Mouse (Mus musculus) CH12.LX (cell line): ENCODE measurements around the gene Gpatch3.

Source experiments
- CTCF ChIP-seq, 2 experiments: IDR thresholded peaks in 1 of 2; conservative IDR thresholded peaks in 1 of 2; 2 replicates each; pipeline ENCODE4 v1.5.1; 2011 to 2012; ENCODE audit warnings: low read depth in 2 of 2, low read length in 2 of 2, improper control_type of control experiment in 1 of 2, inconsistent platforms in 1 of 2, mild to moderate bottlenecking in 1 of 2, moderate library complexity in 1 of 2
- ZC3H11A ChIP-seq: IDR thresholded peaks from 2 replicates; pipeline ENCODE4 v1.6.1; 2012; ENCODE audit warnings: low read depth, mild to moderate bottlenecking, inconsistent platforms, low read length, improper control_type of control experiment

- TF ChIP-seq CTCF (conservative IDR thresholded peaks at IDR 0.05 in 1 of 2, IDR thresholded peaks at IDR 0.05 in 1 of 2; ENCODE audit: low read depth in 2 of 2, low read length in 2 of 2) (no peak), ZC3H11A (no peak)
Observed at GRCm38 (mm10) chr4:133631071-133631768, 56.7 kb downstream of the Gpatch3 start.
